Mouse (Mus musculus) left cerebral cortex, postnatal 10 days (tissue): ENCODE data around the gene 4930432M17Rik. TPM values are rescaled to one million over a fixed set of nuclear protein-coding genes. Genes with fewer than 3 reads are reported as not detected.

Experiments
- DNase-seq, 2 experiments: peaks; one replicate each; pipeline ENCODE4 v3.0.0; 2021 to 2022; ENCODE audit warnings: low spot score in 2 of 2, mixed read lengths in 1 of 2; ENCODE audit errors: extremely low spot score in 1 of 2
- intact Hi-C: fragments of 180-260 bp; cut with DNase I; formaldehyde crosslinking; loops from one replicate; pipeline ENCODE4 v1.15.1; 2025
- total RNA-seq, 2 experiments: library from RNA; stranded (reverse); gene quantifications; 2 replicates each; pipeline ENCODE4 v1.2.3; 2021

The 4930432M17Rik gene
- total RNA-seq: not detected

- no peak for DNase-seq
- intact Hi-C loops: no loop called here
These were observed at the start of gene 4930432M17Rik for GRCm38 (mm10) chr3:121670462-121670861. Gene 4930432M17Rik, plus strand, starts transcription at chr3:121670762.

- DNase-seq: no peak
- intact Hi-C loops: no loop called here
These were observed 44.9 kb upstream of the 4930432M17Rik start for GRCm38 (mm10) chr3:121625662-121626061.

GRCm38 (mm10) chr3:121626273-121626672, 44.3 kb upstream of the 4930432M17Rik start:
- no peak for DNase-seq
- intact Hi-C loops: no loop called here

- DNase-seq: no peak
- intact Hi-C loops: no loop called here
These were observed 42.3 kb upstream of the 4930432M17Rik start for GRCm38 (mm10) chr3:121628245-121628644.

- no peak for DNase-seq
- intact Hi-C loops: no loop called here
These were observed 39.9 kb upstream of the 4930432M17Rik start for GRCm38 (mm10) chr3:121630626-121631025.

- intact Hi-C loops: loop anchor here (5.0 kb wide), 2 partner anchors 87 to 102 kb away; partner anchors contain the start of gene F3
These were observed 35.6 kb upstream of the 4930432M17Rik start for GRCm38 (mm10) chr3:121634963-121635362.

GRCm38 (mm10) chr3:121635505-121635904, 35.1 kb upstream of the 4930432M17Rik start:
- DNase-seq: peak in 1 of 2 experiments; percentile 78
- intact Hi-C loops: loop anchor here (5.0 kb wide), 2 partner anchors 87 to 102 kb away; partner anchors contain the start of gene F3

More at GRCm38 (mm10) chr3:121634963-121635362, 35.6 kb upstream of the 4930432M17Rik start:
- DNase-seq: no peak

GRCm38 (mm10) chr3:121636315-121636714, 34.2 kb upstream of the 4930432M17Rik start:
- intact Hi-C loops: loop anchor here (5.0 kb wide), 2 partner anchors 86 to 101 kb away; partner anchors contain the start of gene F3

GRCm38 (mm10) chr3:121636748-121637147, 33.8 kb upstream of the 4930432M17Rik start:
- no peak for DNase-seq
- intact Hi-C loops: loop anchor here (5.0 kb wide), 2 partner anchors 86 to 101 kb away; partner anchors contain the start of gene F3

More at GRCm38 (mm10) chr3:121636315-121636714, 34.2 kb upstream of the 4930432M17Rik start:
- DNase-seq: peak; percentile 78 to 82

GRCm38 (mm10) chr3:121637792-121638191, 32.8 kb upstream of the 4930432M17Rik start:
- intact Hi-C loops: loop anchor here (5.0 kb wide), 2 partner anchors 85 to 100 kb away; partner anchors contain the start of gene F3
- no peak for DNase-seq

GRCm38 (mm10) chr3:121638241-121638640, 32.3 kb upstream of the 4930432M17Rik start:
- no peak for DNase-seq
- intact Hi-C loops: loop anchor here (5.0 kb wide), 2 partner anchors 84 to 99 kb away; partner anchors contain the start of gene F3

GRCm38 (mm10) chr3:121640611-121641010, 30.0 kb upstream of the 4930432M17Rik start:
- peak in 1 of 2 experiments; percentile 34 for DNase-seq
- intact Hi-C loops: no loop called here

GRCm38 (mm10) chr3:121643236-121643635, 27.3 kb upstream of the 4930432M17Rik start:
- peak; percentile 27 to 48 for DNase-seq
- intact Hi-C loops: no loop called here

GRCm38 (mm10) chr3:121645447-121645846, 25.1 kb upstream of the 4930432M17Rik start:
- intact Hi-C loops: no loop called here
- no peak for DNase-seq

- no peak for DNase-seq
- intact Hi-C loops: no loop called here
These were observed 24.1 kb upstream of the 4930432M17Rik start for GRCm38 (mm10) chr3:121646364-121647048.

GRCm38 (mm10) chr3:121648238-121648778, 22.3 kb upstream of the 4930432M17Rik start:
- intact Hi-C loops: no loop called here
- no peak for DNase-seq

GRCm38 (mm10) chr3:121650052-121650671, 20.4 kb upstream of the 4930432M17Rik start:
- intact Hi-C loops: no loop called here
- no peak for DNase-seq

- DNase-seq: no peak
- intact Hi-C loops: no loop called here
These were observed 18.9 kb upstream of the 4930432M17Rik start for GRCm38 (mm10) chr3:121651710-121652109.

- intact Hi-C loops: no loop called here
These were observed 18.4 kb upstream of the 4930432M17Rik start for GRCm38 (mm10) chr3:121652186-121652585.

More at GRCm38 (mm10) chr3:121652186-121652585, 18.4 kb upstream of the 4930432M17Rik start:
- no peak for DNase-seq
